Mouse (Mus musculus): Measurements from ENCODE around the gene Hal.

- TF ChIP-seq POLR2A (IDR thresholded peaks at IDR 0.05; ENCODE audit: borderline replicate concordance, low read depth, low read length) (no peak), CTCF (IDR thresholded peaks at IDR 0.05; ENCODE audit: low read depth, low read length) (no peak)
These were observed 76.0 kb downstream of the Hal start for GRCm38 (mm10) chr10:93564518-93565090.
